Mouse (Mus musculus) cerebellum, adult 9-10 months (tissue): Measurements from ENCODE around the gene Slc2a6.

ENCODE experiments used
- DNase-seq: peaks from one replicate; pipeline ENCODE4 v3.0.0; 2022

Slc2a6 gene

DNA sequence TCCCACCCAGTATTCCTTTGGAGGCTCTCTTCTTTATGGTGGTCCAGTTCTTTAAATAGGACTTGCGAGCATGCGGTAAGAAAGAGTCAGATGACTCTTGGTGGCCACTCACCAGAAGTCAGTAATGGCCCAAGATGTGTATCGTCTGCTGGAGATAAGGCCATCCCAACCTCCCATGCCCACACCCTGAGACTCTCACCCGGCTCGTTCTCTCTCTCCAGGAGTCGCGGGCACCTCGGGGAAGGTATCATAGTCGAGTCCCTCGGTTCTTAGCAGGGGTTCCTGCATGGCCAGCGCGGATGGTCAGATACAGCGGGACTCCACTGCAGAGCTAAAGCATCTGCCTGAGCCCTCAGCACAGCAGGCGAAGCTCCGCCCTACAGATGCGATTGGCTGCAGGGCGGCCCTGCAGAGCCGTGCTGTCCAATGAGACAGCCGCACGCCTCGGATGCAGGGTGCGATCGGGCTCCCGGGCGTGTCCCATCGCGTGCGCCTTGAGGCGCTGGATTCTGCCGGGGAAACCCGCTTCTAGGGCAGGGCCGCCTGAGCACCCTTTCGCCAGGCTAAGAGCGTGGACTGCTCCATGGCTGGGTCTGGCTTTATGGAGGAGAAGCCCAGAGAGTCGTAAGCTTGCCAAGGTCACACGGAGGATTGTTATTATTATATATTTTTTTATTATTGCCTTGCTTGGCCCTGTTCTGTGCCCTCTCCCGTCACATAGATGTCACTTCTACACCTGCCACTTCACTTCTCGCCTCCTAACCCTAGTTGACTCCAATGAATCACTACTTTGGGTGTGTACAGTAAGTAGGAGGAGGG lies at the start of gene Slc2a6:
TSS of gene Slc2a6 (minus strand) at position 381 of the 819 bp plus-strand sequence.
- peak; percentile 93 for DNase-seq

DNA sequence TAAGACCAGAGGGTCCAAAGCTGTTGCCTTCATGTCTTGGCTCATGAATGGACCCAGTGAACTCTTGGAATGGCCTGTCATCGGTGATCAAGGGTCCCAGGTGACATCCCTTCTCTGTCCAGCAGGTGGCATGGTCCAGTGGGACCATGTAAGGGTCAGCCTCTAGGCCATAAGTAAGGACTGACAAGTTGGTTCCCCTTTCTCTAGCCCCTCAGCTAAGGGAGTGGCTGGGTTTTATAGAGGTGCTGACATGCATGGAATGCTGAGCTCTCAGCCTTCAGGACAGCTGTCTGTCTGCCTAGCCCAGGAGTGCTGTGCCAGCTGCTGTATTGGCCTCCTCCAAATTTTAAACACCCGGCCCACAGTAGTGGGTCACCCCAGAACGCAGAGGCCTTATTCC lies 47.7 kb upstream of the Slc2a6 start:
- DNase-seq: peak; percentile 58

DNA sequence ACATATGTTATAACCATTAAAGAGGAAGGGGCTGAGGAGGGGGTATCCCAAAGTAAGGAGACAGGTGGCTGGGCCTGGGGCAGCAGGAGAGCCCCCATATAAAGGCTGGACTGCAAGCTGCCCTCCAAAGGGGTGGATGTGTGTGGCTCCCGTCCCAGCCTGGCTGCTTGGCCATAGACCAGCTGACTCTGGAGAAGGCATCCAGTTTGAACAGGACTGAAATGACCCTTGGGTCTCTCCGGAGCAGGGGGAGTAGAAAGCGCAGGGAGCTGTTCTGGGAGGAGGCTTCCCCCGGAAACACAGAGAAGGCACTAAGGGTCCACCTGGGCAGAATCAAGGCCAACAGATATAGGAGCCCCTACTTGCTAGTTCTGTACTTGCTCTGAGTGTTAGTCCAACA lies 47.0 kb upstream of the Slc2a6 start:
- no peak for DNase-seq

DNA sequence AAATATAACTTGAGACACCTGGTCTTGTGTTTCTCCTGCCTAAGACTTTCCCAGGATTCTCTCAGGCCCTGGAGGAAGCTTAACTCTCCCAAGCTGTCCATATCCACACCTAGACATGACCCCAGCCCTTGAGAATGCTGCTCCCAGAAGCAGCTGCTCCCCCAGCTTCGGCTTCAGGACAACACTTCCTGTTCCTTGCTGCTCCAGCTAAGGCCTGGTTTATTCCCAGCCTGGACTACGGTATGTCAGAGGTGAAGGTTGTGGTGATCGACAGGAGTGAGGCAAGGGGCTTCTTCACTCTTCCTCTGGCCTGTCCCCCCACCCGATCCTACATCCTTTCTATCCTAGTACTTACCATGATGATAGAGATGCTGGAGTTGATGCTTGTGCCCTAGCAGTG lies 45.6 kb upstream of the Slc2a6 start:
- no peak for DNase-seq

DNA sequence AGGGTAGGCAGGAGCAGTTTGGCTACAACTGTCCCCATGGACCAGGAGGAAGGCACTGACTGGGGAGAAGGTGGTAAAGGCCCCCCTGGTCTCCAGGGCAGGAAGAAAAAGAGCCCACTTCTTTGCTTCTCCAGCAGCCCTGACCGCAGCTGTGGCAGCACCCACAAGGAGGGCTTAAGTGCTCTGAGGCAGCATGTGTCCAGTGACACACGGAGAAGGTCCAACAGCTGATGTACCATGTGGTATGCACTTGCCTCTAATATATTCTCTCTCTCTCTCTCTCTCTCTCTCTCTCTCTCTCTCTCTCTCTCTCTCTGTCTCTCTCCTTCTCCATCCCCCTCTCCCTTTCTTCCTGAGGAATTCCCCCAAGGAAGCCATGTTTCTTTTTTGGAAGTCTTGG lies 44.2 kb upstream of the Slc2a6 start, which contains the start of gene Mymk:
TSS of gene Mymk (minus strand) at position 202 of the 400 bp plus-strand sequence.
- DNase-seq: no peak

DNA sequence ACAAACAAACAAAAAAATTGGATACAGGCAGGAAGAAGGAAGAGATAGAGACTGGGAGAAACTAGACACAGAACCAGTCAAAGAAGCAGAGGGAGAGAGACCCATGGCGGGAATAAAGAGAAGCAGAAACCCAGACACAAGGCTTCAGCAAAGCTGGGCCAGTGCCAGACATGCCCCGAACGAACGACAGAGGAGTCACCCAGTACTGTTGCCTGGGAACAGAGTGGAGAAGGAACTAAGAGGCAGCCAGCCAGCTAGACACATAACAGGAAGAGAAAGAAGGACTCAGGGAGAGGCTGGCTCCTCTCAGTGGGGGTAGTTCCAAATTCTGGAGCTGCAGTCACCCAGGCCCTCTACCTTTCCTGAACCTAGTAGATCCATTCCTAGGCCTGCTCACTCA lies 43.3 kb upstream of the Slc2a6 start:
- no peak for DNase-seq

DNA sequence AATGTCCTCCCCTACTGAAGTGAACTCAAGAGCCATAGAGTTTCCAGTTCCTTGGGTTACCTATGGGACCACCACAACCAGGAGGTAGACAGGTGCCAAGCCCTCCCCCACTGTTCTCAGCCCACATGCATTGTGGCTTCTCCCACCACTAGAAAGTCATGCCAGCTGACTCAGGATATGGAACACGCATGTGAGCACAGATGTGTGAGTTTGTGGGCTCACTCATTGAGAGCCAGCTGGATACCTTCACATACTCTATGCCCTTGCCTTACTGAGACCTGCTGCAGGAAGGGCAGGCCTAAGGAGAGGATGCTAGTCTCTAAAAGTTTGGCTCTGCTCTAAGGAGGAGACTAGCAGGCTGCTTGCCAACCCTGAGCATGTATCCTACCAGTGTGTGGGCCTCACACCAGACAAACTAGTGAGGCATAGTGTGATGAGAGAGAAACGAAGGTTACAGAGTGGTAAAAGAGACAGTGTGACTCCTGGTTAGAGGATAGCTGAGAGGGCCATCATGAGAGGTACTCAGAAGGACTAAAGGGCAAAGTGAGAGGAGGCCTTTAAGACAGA lies 42.5 kb upstream of the Slc2a6 start:
- no peak for DNase-seq

DNA sequence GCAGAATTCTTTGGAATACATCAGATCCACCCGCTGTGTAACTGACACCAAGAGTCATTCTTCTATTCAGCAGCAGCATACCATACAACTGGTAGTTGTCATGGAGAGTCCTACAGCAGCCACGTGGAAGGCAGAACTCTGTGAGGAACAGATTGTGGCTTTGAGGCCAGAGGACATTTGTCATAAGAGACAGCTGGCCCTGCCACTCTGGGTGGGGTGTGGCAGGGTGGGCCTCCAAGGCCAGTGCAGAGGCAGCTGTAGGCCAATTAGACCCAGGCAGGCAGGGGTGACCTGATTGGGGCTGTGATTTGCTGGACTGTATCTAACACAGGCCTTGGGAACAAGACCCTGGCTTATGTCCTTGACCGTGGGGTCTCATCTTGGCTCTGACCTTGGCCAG lies 41.8 kb upstream of the Slc2a6 start:
- no peak for DNase-seq

DNA sequence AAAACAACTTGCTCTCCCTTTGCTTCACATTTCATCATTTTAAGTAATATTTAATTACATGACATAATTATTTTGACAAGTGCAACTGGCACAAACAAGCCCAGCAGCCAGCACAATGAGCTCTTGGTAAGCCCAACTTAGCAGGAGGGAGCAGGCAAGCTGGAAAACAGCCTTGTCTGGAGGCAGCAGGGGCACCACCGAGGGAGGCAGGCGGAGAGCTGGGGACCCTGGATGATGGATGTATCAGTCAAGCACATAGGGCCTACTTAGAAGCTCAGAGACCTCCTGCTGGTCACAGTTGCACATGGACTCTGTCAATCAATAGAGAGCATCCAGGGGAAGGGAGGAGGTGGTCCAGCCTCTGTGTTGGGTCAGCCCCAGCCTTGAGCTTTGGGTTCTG lies 40.2 kb upstream of the Slc2a6 start:
- no peak for DNase-seq

DNA sequence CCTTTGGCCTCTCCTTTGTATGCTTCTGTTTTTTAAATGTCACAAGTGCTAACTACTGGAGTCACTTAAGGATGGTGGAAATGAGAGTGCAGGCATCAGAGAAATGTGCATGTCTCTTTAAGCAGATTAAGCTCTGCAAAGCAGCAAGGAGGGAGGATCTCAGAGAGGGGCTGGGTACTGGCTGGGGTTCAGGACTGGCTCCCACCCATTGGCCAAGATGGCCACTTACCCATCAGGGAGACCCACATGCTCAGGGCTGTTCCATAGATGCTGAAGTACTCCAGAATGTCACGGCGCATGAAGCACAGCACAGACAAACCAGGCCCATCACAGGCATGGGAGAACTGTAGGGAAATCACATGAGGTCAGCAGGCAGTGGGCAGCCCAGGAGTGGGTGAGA lies 39.3 kb upstream of the Slc2a6 start:
- DNase-seq: no peak

DNA sequence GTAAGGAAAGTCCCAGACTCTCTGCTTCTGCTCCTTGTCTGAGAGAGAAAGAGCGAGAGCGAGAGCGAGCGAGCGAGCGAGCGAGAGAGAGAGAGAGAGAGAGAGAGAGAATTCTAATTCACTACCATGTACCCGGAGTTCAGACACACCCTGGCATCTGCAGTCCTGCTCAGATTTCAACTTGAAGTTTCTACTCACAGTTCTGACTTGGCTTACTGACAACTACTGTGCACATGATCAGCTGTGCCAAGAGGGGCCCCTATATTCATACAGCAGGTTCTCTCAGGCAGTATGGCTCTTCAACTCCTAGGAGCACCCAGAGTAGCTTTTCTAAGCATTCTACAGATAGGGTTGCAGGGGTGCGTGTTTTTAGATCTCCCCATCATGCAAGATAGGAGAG lies 31.4 kb upstream of the Slc2a6 start:
- DNase-seq: no peak

DNA sequence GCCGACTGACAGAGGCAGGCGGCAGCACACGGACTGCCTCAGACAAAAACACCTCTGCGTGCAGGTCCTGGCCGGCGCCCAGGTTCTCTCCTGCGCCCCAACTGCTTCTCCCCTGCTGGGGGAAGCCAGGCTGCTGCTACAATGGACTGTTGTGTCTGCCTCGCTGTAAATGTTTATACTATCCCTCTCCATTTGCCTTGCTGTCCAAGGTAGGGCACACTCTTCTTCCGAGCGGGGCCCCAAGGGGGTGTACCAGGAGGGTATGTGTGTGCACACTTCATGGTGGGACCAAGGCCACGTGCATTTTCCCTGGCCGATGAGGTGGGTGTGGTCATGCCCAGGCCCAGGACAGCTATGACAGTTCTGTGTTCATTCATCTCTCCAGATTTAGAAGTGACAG lies 31.0 kb upstream of the Slc2a6 start:
- no peak for DNase-seq

DNA sequence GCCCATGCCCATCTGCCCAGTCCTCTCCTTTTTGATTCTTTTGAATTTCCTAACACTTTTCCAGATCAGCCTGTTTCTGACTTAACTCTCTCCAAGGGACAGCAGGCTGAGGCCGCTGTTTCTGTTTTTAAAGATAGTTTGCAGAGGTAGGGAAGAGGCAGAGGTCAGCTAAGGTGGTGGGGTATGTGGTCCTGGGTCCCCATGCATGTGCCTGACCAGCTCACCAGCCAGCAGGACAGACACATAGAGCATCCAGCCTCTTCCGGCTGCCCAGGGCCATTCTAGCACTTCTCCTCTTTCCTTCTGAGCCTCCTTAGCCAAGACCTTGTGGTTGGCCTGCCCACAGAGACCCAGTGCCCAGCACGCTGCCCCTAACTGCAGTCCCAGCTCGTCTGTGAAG lies 30.5 kb upstream of the Slc2a6 start:
- DNase-seq: no peak

DNA sequence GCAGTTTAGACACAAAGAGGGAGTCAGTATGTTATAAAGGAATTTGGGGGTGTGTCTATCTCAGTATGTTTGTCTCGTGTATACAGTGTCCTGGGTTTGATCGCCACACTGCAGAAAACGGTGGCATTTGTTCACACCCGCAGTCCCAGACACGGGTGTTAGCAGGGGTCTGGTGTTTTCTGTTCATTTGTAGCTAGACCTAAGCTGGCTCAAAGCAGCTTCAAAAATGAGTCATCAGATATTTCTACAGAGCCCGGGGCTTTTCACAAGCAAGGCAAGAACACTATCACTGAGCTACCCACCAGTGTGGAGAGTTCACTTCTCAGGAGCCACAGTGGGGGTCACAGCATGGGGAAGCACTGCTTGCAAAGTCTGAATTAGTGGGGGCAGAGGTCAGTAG lies 21.6 kb upstream of the Slc2a6 start:
- no peak for DNase-seq

DNA sequence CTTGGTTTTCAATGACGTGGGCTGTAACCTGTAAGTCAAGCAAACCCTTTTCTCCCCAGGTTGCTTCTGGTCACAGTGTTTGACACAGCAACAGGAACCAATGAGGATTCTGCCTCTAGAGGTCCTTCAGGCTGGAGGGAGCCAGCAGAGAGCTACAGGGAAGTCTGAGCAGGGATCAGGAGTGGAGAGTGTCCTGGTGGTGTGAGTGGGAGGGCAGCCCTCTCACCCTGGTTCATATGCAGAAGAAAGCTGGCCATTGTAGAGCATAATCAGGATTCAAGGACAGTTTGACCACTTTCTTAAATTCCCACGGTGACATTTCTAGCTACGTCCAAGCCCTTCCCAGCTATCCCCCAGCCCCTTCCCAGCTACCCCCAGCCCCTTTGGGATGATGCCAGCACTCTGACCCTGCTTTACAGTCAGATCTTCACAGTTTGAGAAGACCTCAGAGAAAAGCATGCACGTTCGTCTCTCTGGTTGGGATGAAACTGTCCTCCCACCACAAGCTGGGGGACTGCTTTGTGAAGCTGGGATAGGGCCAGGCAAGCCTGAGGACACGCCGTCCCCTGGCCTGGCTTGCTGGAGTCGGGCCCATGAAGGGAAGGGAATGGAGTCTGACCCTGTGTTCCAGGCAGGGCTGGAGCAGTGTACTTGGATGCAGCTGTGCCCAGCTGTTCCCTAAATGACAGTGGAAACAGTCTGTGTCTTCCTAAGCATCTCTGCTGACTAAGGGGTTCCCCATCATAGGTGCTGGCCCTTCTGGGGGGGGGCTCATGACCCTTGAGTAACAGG lies 18.4 kb upstream of the Slc2a6 start:
- DNase-seq: no peak

DNA sequence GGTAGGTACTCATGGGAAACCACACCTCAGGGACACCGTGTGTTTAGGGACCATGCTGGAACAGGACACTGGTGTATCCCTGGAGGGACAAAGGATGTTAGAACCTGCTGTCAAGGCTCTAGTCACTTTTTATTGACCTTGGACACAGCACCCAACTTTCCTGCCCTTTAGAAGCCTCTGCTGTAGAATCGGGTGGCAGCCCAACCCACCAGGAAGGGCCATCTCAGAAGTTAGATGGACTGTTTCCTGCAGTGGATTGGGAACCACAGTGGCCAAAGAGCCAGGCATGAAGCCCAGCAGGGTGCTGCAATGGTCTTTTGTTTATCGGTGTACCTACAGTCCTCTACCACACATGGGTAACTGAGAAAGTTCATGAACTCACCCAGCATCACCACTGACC lies 16.8 kb upstream of the Slc2a6 start:
- DNase-seq: no peak

DNA sequence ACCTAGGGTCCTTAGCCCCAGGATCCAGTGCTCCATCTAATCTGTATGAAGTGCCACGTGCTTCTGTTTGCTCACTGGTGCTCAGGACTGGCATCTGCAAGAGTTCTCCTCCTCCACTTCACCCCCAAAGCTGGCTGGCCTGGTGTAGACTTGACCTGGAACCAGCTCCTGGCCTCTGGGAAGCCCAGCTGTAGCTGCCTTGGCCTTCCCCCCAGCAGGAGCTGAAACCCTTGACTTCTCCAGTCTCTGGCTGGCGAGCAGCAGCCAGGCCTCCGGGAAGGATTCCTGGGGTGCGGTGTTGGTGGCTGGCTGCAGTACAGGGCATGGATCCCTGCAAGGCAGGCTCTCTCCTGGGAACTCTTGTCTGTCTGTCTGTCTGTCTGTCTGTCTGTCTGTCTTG lies 16.4 kb upstream of the Slc2a6 start:
- no peak for DNase-seq

DNA sequence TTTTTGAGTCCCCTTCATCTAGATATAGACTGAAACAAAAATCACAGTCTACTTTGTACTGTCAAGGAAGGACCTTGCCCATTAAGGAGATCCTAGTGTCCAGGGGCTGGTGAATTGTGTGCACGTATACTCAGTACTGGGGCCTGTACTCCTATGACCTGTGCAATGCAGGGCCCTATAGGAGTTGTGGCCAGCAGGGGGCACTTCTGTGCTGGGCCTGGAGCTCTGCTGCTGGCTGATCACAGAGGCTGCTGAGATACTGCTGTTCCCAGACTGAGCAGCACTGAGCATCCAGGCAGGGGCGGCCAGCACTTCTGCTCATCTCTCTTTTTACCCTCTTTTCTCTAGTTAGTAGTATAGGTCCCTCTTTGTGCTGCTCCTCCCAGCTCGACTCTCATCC lies 15.7 kb upstream of the Slc2a6 start:
- peak; percentile 80 for DNase-seq

DNA sequence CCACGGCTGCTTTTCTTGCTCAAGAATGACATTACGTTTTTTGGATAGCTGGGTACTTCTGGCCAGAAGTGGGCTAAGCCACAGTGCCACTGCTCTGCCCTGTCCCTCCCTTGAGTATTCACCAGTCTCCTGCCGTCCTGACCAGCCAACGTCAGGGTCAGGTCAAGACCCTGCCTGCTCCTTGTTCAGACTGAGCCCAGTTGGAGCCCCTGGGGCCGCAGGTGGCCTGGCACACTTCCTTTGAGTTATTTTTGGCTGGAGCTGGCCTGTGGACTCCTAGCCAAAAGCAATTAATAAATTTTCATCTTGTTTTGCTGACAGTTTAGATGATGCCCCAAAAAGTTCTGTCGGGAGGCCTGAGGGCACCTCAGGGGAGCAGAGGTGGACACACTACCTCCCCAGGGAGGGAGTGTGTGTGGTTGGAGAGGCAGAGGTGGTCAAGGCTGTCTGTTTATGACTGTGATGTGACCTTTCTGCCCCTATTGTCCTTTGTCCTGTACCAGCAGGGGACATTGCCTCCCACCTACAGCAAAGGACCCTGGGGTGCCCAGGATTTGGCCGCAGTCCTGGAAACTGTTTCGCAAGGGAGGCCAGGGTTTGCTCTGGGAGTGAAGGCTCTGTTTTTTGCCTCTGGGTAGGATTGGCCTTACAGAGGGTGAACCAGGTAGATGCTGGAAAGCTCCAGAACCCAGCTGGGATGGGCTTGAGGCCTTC lies 14.5 kb upstream of the Slc2a6 start:
- DNase-seq: no peak

DNA sequence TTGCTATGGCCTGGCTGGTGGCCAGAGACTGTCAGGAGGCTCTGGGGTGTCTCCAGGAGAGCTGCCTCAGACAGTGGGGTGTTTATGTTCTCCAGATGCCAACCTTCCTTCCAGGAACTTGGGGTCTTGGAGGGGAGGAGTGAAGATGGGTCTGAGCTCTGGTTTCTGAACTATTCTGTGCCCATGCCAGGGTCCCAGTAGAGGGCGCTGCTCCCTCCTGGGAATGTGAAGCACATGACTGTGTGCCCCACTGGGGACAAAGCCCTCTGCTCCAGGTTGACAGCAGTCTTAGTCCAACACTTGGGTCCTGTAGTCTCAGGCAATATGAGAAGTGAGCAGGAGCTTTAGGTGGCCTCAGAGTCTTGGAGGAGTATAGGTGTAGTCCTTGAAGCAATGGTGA lies 11.5 kb upstream of the Slc2a6 start:
- DNase-seq: no peak

DNA sequence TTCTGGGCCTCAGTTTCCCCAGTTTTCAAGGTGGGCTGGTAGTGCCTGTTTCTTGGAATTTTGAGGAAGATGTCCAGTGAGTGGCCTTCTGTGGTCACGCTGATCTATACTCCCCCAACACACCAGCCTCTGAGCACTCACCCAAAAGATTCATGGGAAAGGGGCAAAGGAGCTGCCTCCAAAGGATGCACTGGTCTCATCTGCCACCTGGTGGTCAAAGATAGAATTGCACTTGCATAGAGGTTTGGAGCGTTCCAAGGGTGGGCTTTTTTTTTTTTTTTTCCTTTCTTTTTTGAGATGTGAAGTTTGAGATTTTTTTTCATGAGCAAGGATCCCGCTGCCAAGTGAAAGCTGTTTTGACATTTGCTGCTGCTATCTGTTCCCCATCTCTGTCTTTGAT lies 10.8 kb upstream of the Slc2a6 start:
- DNase-seq: peak; percentile 75

DNA sequence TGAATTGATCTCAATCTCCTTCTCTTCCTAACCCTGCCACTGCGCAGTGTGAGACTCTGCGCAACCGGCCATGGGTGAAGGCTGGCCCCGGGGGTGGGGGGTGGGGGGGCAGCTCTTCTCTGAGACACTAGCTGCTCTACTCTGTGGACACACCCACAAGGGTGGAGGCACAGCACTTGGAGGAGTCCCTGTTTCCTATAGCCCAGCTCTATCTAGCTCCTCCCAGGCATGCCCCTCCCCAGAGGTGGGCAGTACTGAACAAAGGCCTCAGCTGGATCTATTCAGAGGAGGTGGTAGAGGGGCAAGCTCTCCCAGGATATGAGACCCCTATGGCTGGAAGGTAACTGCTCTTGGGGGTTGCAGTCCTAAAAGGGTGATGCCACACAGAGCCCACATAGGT lies 9.2 kb upstream of the Slc2a6 start:
- DNase-seq: no peak

DNA sequence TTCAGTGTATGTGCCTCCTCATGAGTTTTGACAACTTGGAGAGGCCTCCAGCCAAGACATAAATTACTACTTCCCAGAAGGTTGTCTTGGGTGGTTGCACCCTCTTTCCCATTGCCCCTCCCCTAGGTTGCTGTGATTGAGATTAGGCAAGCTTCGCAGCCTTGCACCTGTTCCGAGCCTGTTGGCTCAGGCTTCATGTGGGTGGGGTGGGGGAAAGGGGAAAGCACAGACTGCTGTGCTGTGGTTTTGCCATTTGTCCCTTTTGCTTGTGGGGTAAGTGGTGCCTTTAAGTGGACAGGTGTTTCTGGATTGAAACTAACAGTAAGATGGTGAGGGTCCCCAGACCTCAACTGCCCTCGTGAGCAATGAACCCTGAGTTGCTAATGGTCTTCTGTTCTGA lies 8.2 kb upstream of the Slc2a6 start:
- DNase-seq: no peak
